Mouse (Mus musculus) lung, adult 2 months (tissue): Measurements from ENCODE around the gene Aip.
A peak's percentile ranks its signal among the peaks of the same experiment; 100 is the strongest.

Experiments
- CTCF ChIP-seq: fragments of 200-500 bp; IDR thresholded peaks from 2 replicates; pipeline ENCODE4 v1.5.1; 2011; ENCODE audit warnings: mild to moderate bottlenecking, low read length, control low read depth; ENCODE audit not compliant: insufficient read depth
- POLR2A ChIP-seq: fragments of 200-500 bp; IDR thresholded peaks from 2 replicates; pipeline ENCODE4 v1.6.1; 2011; ENCODE audit warnings: low read depth, mild to moderate bottlenecking, control low read depth, low read length, borderline replicate concordance; ENCODE audit errors: extremely low read depth

- TF ChIP-seq CTCF = peak; percentile 61
- peak; percentile 96 for TF ChIP-seq POLR2A
Observed at GRCm38 (mm10) chr19:4169378-4169784, 43.7 kb upstream of the Aip start.
